Mouse (Mus musculus): ENCODE data around the gene Btg3.

- TF ChIP-seq CTCF (IDR thresholded peaks at IDR 0.05; ENCODE audit: control insufficient read depth, insufficient read depth, insufficient replicate concordance, low read depth, low read length), result peak; percentile 54; the same call in 1 of the 2 replicates
- no peak for TF ChIP-seq POLR2A (IDR thresholded peaks at IDR 0.05; ENCODE audit: control insufficient read depth, low read depth, low read length)
These were observed 60.1 kb downstream of the Btg3 start for GRCm38 (mm10) chr16:78316849-78317248.
